Mouse (Mus musculus) kidney, adult 11 months (tissue): ENCODE results near the gene Flrt1.
"Not testable (repeated sequence)": the region's sequence is repeated elsewhere in the genome, so short reads cannot be mapped to it uniquely, and the experiment has no call there.

Source experiments
- DNase-seq: peaks from one replicate; pipeline ENCODE4 v3.0.0; 2022

Gene Flrt1

GRCm38 (mm10) chr19:7102039-7102438 lies 3.5 kb downstream of the Flrt1 start:
- no peak for DNase-seq

- no peak for DNase-seq
Measured at GRCm38 (mm10) chr19:7099620-7100155, 5.8 kb downstream of the Flrt1 start.

- DNase-seq = no peak
Measured at GRCm38 (mm10) chr19:7092756-7093155, 12.8 kb downstream of the Flrt1 start.

GRCm38 (mm10) chr19:7091448-7092050 lies 14.0 kb downstream of the Flrt1 start:
- DNase-seq = no peak

- no peak for DNase-seq
Measured at GRCm38 (mm10) chr19:7090369-7091064, 15.0 kb downstream of the Flrt1 start.

DNA sequence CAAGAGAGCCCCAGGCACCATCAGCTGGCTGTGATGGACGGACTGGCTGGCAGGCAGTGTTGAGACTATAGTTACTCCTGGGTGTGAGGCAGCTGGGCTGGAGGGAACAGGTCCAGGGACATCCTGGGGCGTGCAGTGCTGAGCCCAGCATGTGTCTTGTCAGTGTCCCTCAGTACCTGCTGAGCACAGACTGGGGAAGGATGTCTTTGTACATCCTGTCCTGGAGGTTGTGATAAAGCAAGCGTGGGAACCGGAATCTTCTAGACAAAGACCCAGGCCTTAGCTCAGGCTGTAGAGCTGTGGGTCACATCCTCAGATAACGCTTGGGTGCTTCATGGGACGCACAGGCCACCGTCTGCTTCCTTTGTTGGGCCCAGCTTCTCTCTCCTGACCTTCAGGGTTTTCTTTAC lies 15.7 kb downstream of the Flrt1 start:
- no peak for DNase-seq

DNA sequence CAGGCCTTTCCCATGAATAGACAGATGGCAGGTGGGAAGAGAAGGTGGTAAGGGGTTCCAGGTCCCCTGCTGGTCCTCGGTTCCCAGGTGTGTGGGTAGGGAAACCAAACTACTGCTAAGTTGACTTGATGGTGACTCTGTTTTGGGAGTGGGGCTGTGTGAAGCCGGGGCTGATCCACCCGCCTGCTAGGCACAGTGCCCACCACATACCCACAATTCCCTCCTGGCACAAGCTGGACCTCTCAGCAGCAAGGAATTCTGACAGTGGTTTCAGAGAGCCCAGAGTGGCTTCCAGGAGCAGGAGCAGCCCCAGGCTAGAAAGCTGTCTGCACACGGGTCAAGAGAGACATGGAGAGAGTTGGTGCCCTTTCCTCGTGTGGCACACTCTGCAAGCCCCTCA lies 16.5 kb downstream of the Flrt1 start:
- DNase-seq = no peak

GRCm38 (mm10) chr19:7088558-7088957 lies 17.0 kb downstream of the Flrt1 start:
- DNase-seq = no peak

DNA sequence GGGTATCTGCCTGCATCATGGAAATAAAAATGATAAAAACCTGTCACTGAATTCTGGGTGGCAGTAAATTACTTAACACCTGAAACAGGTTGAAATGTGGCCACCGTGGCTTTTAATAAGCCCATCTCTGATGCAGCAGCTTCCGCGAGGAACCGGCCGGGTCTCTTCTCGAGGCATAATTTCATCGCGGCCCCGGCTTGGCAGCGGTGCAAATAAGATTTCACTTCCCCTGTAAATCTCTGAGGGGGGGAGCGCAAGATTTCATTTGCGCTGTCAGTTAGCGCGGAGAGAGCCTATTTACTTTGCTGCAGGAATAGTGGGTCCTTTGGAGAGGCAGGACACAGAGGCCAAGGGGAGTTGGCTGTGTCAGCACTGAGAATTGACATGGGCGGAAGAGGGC lies 20.8 kb downstream of the Flrt1 start:
- DNase-seq = no peak

GRCm38 (mm10) chr19:7083035-7083794 lies 22.3 kb downstream of the Flrt1 start:
- DNase-seq = no peak

GRCm38 (mm10) chr19:7081516-7082266 lies 23.8 kb downstream of the Flrt1 start:
- DNase-seq = no peak

DNA sequence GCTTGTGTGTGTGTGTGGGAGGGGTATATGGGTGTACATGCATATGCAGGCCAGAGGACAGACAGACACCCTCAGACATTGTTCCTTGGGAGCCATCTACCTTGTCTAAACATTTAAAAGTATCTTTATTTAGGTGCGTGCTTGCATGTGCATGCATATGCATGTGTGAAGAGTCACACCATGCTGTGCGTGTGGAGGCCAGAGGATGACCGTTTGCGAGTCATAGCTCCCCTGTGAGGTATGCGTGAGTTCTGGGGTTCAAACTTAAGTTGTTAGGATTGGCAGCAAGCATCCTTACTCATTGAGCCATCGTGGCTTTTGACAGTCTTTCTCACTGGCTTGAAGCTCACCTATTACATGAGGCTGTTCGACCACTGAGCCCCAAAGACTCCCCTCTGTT lies 27.3 kb downstream of the Flrt1 start:
- DNase-seq = no peak

GRCm38 (mm10) chr19:7077666-7078065 lies 27.9 kb downstream of the Flrt1 start:
- DNase-seq = peak; percentile 50

DNA sequence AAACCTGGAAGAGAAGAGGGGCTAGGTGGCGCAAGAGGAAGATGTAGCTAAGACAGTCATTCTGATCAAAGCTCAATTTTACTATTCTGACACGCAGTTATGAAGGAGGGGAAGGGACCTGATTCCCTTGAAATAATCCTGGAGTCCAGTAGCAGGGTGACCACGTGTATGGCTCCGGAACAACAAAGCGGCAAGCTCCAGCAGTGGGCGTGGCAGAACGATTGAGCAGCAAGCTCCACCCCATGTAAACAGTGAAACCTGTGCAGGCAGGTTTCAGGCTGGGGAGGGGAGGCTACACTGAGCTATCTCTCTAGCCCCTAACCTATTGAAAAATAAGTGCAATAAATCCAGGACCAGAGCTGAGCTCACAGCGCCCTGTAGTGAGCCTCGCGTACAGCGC lies 30.2 kb downstream of the Flrt1 start:
- DNase-seq = not testable (repeated sequence)

- no peak for DNase-seq
Measured at GRCm38 (mm10) chr19:7073997-7074781, 31.3 kb downstream of the Flrt1 start.

DNA sequence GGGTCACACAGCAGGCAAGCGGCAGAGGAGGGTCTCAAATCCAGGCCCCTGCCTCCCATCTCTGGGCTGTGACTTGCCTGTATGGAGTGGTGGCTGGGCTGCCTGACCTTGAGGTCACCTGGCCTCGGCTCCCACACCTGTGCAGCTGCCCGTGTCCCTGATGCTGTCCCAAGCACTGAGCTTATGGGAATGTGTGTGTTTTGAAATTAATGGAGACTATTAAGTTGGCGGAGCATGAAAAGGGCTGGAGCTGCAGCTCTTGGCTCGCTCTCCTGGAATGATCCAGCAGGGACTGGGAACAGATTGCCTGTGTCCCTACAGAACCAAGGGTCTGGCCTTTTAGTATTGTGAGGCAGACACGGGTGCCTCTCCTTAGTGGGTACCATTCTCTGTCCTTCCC lies 33.3 kb downstream of the Flrt1 start:
- DNase-seq = peak; percentile 84

GRCm38 (mm10) chr19:7070775-7071174 lies 34.8 kb downstream of the Flrt1 start:
- no peak for DNase-seq

- no peak for DNase-seq
Measured at GRCm38 (mm10) chr19:7069781-7070763, 35.5 kb downstream of the Flrt1 start.

- no peak for DNase-seq
Measured at GRCm38 (mm10) chr19:7068661-7069531, 36.6 kb downstream of the Flrt1 start.

DNA sequence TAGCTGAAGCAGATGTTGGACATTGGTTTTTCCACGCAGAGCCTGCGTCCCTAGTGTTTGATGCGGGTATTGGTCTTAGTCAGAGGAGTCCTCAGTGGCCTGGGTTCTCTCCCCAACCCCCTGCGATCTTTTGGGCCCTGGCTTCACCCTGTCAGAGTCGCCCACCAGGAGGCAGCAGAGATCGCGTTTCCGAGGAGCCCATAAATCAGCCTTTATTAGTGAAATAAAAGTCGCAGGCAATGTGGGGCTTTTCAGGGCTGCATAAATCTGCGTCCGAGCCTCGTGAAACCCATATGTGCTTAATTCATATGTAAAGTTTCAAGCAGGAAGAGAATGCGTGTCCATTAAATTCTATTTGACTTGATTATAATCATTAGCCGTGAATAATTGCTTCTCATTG lies 37.4 kb downstream of the Flrt1 start:
- peak; percentile 57 for DNase-seq
